Mouse (Mus musculus) frontal cortex, adult 2 months (tissue): ENCODE measurements at regions not wholly inside any gene's neighbourhood (a gene's known extent, or its start where the extent isn't known, plus 50 kb on each side); places are given as distances from the start of the nearest gene placed in this dataset.
"Not testable (repeated sequence)": the region's sequence is repeated elsewhere in the genome, so short reads cannot be mapped to it uniquely, and the experiment has no call there.

ENCODE experiments used
- DNase-seq, 2 experiments: peaks; one replicate each; pipeline ENCODE4 v3.0.0; 2022; ENCODE audit warnings: low spot score in 1 of 2; ENCODE audit errors: extremely low spot score in 1 of 2

- DNase-seq = no peak
Measured at GRCm38 (mm10) chr4:23341240-23341639, 853.1 kb upstream of the Pou3f2 start.

DNA sequence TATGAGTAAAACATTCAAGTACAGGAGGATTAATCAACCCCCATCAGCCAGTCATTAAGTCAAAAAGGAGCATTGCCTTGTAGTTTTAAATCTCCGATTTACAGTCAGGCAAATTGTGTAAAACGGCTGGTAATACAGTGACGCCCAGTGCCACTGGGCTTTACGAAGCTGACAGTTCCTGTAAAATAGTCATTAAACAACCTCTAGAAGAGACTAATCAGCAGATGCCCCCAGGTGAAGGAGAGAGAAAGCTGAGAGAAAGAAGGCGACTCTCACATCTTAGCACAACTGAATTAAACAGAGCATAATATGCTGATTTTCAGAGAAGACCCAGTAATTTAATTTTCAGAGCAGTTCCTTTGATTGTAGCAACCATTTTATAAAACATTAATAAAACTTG is 850.3 kb upstream of the Pou3f2 start:
- DNase-seq = no peak

DNA sequence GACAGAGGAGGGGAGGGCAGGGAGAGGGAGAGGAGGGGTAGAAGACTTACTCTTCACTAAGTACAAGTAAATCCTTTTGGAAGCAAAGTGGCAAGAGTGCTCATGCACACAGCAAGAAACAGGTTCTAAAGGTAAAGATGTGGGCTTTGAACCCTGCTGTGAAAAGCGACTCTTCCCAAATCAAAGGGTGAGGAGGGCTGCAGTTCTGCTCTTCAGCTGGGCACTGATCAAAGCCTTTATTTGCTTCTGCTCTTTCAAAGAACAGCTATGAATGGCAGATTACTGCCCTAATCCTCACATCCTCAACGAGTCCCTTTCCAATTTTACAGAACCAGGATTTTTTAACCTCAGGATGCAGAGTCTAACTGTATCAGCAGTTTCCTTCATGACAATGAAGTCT is 812.5 kb upstream of the Pou3f2 start:
- no peak for DNase-seq

DNA sequence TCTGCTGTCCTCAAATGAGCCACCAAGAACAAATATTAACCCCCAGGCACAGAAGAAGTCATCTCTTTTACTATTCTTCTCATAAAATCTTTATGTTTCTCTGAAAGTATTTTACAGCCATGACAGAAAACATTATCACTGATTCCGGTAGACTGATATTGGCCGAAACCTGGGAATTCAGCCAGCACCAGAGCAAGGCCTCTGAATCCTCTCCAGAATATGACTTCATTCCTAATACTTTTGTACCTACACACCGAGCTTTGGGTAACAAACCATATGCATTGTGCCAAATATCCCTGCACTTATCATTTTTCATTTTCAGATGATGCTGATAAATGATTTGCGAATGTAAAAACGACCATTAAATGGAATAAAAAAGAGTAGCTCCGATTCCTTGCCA is 791.9 kb upstream of the Pou3f2 start:
- no peak for DNase-seq

GRCm38 (mm10) chr4:23275203-23275602 is 787.0 kb upstream of the Pou3f2 start:
- DNase-seq = no peak

DNA sequence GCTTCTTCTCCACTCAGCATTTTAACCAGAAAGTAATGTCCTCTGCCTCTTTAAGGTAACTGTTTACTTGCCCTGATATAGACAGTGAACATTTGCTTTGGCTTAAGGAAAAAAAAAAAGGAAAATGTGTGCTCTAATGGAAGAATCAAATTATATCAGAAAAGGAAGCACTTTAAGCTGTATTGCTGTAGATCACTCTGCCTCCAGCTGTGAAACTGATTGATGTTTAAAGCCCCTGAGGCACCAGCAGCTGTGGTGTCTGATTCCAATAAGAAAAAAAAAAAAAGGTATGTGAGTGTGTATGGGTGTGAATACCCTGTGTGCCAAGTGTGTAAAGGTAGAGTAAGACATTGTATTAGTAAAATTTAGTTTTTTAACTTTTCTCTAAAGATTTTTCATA is 783.8 kb upstream of the Pou3f2 start:
- no peak for DNase-seq

GRCm38 (mm10) chr4:23260371-23260770 is 772.2 kb upstream of the Pou3f2 start:
- DNase-seq = no peak

DNA sequence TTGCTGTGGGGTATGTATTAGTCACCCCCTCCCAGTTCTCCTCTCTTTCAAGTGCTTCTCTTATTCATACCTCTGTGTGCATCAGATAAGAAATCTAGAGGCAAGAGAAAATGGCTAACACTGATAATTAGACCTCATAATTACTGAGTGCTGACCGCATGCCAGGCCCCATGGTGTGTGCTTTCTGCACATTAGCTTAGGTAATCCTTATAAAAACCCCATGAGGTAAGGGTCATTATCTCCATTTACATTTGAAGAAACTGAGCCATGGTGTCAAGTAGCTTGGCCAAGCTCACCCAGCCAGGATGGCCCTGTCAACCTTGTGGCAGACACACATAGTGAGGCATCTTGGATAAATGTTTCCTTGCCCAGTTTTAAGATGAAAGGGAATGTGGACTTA is 746.8 kb upstream of the Pou3f2 start:
- DNase-seq = no peak

- not testable (repeated sequence) for DNase-seq
Measured at GRCm38 (mm10) chr4:23194756-23195155, 706.6 kb upstream of the Pou3f2 start.

DNA sequence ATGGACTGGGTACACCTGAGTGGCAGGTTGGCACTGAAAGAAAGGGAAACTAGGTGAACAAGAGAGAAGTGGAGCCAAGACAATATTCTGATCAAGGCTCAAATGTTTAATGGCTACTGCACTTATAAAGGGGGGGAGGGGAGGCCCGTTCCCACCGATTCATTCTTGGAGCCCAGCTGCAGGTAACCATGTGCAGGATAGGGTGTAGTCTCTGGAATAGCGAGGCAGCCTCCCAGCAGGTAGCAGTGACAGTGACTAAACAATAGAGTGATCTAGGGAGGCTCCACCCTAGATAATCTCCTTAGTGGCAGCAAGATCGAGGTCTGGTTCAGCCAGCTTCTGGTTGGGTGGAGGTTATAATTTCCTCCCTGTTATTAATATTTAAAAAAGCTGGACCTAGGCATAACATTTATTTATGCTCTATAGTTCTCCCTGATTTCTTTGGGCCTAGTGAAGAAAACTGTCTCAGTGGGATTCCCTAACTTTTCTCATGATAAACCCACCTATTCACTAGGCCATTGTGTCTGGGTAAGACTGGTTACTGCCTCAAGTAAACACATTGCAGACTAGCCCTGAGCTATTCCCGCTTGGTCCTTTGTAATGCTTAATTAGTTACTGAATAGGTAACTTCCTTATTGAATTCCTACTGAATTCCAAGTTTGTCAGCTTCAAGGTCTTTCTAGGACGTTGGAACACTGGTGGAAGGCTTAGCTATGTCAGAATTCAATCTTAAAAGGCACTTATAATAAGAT is 705.4 kb upstream of the Pou3f2 start:
- no peak for DNase-seq

- no peak for DNase-seq
Measured at GRCm38 (mm10) chr4:23173811-23174210, 685.6 kb upstream of the Pou3f2 start.

GRCm38 (mm10) chr4:23173330-23173729 is 685.2 kb upstream of the Pou3f2 start:
- DNase-seq = no peak

DNA sequence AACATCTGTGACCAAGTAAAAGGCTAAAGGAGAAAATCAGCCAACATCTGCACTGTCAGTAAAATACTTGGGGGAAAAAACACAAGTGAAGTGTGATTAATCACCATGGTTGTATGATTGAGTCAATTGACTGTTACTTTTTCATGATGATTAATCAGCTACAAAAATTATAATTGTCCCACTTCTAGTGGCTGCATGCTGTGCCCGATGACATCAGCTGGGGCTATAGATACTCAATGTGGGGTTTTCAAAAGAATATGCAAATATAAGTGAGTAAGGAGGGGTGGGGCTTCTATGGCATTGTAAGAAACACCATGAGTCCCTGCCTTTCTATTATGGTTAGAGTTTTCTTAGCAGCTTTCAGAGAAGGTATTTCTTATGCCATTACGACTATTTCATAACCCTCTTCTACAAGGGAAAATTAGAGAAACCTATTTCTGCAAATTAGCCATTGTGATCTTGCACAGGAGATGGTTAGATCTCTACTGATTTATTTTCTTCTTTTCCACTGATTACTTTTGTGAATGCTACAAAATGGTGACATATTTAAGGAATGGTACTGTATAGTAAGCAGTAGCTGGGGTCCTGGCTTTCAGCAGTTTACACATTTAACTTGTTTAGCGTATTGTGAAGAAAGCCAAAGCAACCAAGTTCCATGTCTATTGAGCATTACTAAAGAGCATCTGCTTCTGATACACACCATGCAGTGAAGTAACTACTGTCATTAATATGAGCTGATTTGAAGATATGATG is 660.1 kb upstream of the Pou3f2 start:
- DNase-seq = no peak

GRCm38 (mm10) chr4:23133386-23133785 is 645.2 kb upstream of the Pou3f2 start:
- DNase-seq = no peak

- DNase-seq = not testable (repeated sequence)
Measured at GRCm38 (mm10) chr4:23101452-23101851, 613.3 kb upstream of the Pou3f2 start.

- no peak for DNase-seq
Measured at GRCm38 (mm10) chr4:23079521-23079920, 591.4 kb upstream of the Pou3f2 start.

DNA sequence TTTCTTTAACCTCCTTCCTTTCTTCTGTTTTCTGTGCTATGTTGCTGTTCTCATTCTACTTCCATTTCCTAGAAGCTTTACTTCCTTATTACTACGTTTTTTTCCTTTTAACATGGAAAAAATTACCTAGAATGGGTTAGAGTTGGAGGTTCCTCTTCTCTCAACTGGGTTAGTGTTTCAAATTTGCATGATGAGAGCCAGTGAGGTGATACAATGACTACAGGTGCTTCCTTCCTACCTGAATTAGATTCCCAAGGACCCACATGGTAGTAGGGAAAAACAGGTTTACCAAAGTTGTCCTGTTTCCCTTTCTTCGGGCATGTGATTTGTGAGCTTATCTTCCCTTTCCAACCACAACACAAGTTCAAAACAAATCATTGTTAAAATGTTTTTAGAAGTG is 589.4 kb upstream of the Pou3f2 start:
- DNase-seq = no peak

GRCm38 (mm10) chr4:23050701-23051317 is 562.6 kb upstream of the Pou3f2 start:
- no peak for DNase-seq

- no peak for DNase-seq
Measured at GRCm38 (mm10) chr4:23037784-23038183, 549.6 kb upstream of the Pou3f2 start.

GRCm38 (mm10) chr4:23031271-23031670 is 543.1 kb upstream of the Pou3f2 start:
- no peak for DNase-seq

DNA sequence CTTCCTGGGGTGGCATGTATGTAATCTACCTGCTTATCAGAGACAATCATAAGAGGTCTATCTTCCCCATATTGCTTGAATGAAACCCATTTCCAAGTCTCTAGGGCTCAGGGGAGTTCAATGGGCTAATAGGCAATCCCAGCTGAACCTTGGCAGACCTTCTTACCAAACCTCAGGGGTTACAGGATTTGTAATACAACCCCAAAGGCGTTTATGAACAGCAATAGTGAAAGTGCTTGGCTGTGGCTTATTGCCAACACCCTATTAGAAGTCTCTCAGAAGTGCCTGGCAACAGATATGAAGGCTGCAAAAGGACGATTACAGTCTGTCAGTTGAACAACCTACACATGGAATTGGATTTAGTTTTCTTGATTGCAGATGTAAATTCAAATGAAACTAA is 534.0 kb upstream of the Pou3f2 start:
- DNase-seq = no peak

DNA sequence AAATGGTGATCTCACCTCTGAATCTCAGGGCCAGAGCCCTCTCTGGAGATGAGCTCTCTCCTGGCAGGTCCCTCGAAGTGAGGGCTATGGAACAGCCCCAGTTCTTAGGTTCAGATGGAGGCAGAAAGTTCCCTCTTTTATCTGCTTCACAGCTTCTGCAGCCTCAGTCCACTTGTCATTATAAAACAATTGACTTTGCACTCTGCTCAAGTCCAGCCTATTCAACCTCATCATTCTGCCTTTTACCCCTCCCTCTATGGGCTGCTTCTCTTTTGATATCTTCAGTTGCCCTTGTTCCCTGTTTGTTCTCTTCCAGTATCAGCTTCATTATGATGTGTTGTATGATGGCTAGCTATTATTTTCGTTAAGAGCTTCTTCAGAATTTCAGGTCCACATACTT is 522.2 kb upstream of the Pou3f2 start:
- no peak for DNase-seq
